Mouse (Mus musculus) layer of hippocampus, adult 2 months (tissue): Measurements from ENCODE around the gene Dock9. TPM values are rescaled to one million over a fixed set of nuclear protein-coding genes. Genes with fewer than 3 reads are reported as not detected.

Experiments
- DNase-seq, 2 experiments: peaks; one replicate each; pipeline ENCODE4 v3.0.0; 2022; ENCODE audit warnings: low spot score in 2 of 2
- H3K27ac ChIP-seq: fragments of 200-600 bp; 2 replicates; pipeline ENCODE4 v1.8.1; 2022
- H3K4me3 ChIP-seq: fragments of 200-600 bp; 2 replicates; pipeline ENCODE4 v1.8.1; 2022; ENCODE audit warnings: mild to moderate bottlenecking
- CTCF ChIP-seq: fragments of 200-600 bp; conservative IDR thresholded peaks from 2 replicates; pipeline ENCODE4 v1.8.1; 2022; ENCODE audit warnings: antibody characterized with exemption, mild to moderate bottlenecking, moderate library complexity
- total RNA-seq, 2 experiments: library from RNA; stranded (reverse); gene quantifications; 2 replicates each; pipeline ENCODE4 v1.2.3; 2021

The Dock9 gene
- total RNA-seq, 2 experiments from 2014 or later, result 217 to 222 TPM

DNA sequence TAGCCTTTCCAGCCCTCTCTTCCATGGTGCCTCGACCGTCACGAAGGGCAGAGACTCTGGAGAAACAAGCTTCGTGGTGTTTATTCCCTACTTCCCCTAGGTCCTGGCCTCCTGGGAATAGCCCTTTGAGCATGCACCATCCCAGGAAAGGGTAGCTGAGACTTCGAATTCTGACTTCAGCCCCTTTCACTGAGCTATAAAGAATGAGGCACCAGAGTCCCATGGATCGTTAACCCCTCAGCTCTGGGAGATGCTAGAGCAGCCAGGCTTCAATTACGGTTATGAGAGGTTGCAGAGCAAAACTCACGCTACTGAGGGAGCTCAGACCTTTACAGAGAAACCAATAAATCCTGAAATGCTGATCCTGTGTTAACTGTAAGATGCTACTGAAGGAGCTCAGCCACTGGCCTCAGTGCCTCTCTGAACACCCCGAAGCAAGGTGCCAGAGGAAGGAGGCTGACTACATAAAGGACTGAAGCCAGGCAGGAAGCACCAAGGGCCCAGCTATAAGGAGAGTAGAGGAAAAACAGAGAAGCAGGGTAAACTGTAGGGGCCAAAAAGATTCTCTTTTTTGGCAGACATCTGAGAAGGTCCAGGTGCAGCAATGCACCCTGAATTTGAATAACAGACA lies 53.7 kb downstream of the Dock9 start:
- H3K27ac ChIP-seq, result no peak overlapping the region; the same call in 1 of the 2 replicates
- TF ChIP-seq CTCF, result no peak
- no peak for DNase-seq
- H3K4me3 ChIP-seq, result no peak overlapping the region

- no peak for TF ChIP-seq CTCF
- peak; percentile 49 to 64 for DNase-seq
- Histone ChIP-seq H3K27ac (peak overlapping the region; percentile 94), H3K4me3 (peak overlapping the region; percentile 74)
These were observed 58.9 kb downstream of the Dock9 start for GRCm38 (mm10) chr14:121738431-121739403.

- H3K27ac ChIP-seq, result peak overlapping the region; percentile 94
- TF ChIP-seq CTCF, result no peak
- peak; percentile 53 to 73 for DNase-seq
- H3K4me3 ChIP-seq, result peak overlapping the region; percentile 74
These were observed 60.4 kb downstream of the Dock9 start for GRCm38 (mm10) chr14:121737277-121737676.

DNA sequence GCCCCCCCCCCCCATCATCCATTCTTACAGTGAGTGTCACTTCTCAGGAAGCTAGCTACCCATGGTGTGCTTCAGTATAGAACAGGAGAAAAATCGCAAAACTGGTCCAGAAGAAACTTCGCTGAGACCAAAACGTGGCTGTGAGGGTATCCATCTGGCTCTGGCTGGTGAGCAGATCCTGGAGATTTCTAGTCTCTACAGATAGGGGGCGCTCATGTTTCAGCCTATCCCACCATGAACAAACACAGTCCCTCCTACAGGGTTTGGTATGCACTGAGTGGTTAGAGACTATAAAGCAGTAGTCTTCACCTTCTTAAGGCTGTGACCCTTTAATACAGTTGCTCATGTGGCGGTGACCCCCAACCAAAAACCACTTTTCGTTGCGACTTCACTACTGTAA lies 62.0 kb downstream of the Dock9 start:
- TF ChIP-seq CTCF, result peak; percentile 79
- Histone ChIP-seq H3K27ac (peak overlapping the region; percentile 94), H3K4me3 (peak overlapping the region; percentile 74)
- peak; percentile 39 to 43 for DNase-seq

DNA sequence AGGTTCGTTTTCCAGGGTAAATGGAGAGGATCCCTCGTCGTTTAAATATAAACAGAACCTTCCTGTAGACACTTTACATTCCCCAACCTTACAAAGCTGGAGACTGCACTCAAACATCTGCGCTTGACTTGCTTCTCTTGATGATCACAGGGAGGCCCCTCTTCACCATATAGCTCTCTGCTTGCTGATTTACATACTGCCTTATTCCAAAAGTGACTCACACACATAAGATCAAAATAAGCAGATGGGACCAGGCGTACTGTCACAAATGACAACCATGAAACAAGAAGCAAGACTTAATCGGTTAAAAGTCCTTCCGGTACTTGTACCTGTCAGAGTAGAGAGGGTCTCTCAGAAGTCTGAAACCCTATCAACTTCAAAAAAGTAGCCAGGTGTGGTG lies 63.4 kb downstream of the Dock9 start:
- Histone ChIP-seq H3K27ac (peak overlapping the region; percentile 23; the same call in 1 of the 2 replicates), H3K4me3 (peak overlapping the region; percentile 37)
- no peak for DNase-seq
- no peak for TF ChIP-seq CTCF

DNA sequence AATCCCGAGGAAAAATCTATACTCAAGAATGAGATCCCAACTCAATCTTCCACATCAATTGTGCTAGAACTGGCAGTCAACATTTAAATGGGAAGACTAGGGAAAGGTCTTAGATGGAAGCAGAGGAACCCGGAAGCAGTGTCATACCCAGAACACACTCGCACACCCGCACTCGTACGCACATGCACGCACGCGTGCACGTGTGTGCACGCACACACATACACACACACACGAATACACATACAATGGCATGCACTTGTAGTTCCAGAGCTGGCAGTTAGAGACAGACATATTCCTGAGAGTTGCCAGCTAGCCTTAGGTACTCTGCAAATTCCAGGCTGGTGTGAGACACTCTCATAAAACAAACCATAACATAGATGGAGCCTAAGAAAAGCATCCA lies 63.9 kb downstream of the Dock9 start:
- Histone ChIP-seq H3K27ac (no peak overlapping the region), H3K4me3 (peak overlapping the region; percentile 37)
- no peak for TF ChIP-seq CTCF
- no peak for DNase-seq

GRCm38 (mm10) chr14:121732196-121732595 lies 65.4 kb downstream of the Dock9 start:
- no peak for DNase-seq
- Histone ChIP-seq H3K27ac (no peak overlapping the region), H3K4me3 (no peak overlapping the region)
- no peak for TF ChIP-seq CTCF

GRCm38 (mm10) chr14:121731688-121732168 lies 65.9 kb downstream of the Dock9 start:
- DNase-seq, result no peak
- H3K27ac ChIP-seq, result no peak overlapping the region
- no peak overlapping the region for H3K4me3 ChIP-seq
- no peak for TF ChIP-seq CTCF

- no peak for DNase-seq
- Histone ChIP-seq H3K27ac (no peak overlapping the region), H3K4me3 (no peak overlapping the region)
- TF ChIP-seq CTCF, result no peak
These were observed 66.7 kb downstream of the Dock9 start for GRCm38 (mm10) chr14:121730966-121731365.

GRCm38 (mm10) chr14:121727996-121728395 lies 69.6 kb downstream of the Dock9 start:
- DNase-seq, result no peak
- no peak for TF ChIP-seq CTCF
- Histone ChIP-seq H3K4me3 (no peak overlapping the region), H3K27ac (no peak overlapping the region)

DNA sequence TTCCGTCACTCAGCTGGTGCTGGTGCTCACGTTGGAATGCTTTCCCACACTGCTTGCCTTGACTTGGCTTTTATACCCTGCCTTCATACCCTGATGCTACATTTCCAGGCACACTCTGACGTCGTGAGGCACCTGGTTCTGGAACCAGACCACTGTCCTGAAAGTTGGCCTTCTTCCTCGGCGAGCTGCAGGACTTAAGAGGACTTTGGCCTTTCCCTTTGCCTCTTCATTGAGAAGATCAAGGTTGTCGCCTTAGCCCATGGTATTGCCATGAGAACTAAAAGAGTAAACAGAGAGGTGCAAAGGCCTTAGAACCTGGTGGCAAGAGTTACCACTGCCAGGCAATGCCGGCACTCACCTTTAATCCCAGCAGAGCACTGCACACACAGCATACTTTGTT lies 73.1 kb downstream of the Dock9 start:
- TF ChIP-seq CTCF, result no peak
- DNase-seq, result no peak
- Histone ChIP-seq H3K27ac (no peak overlapping the region), H3K4me3 (no peak overlapping the region)

DNA sequence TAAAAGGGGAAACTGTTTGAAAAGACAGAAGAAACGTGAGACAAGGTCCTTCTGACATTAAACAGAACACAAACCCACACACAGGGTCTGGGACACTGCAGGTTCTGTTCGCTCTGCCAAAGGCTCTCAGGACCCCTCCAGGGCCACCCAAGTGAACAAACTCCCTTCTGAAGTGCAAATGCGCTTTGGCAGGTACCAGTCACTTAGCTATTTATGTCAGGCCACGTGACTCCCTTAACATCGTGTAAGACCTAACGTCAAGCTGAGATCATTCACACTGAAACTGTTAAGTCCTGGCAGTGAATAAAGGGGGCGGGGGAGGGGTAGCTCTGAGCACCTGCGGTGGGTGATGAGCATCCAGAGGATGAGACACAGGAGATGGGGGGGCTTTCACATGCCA lies 74.9 kb downstream of the Dock9 start:
- no peak for TF ChIP-seq CTCF
- H3K4me3 ChIP-seq, result no peak overlapping the region
- no peak for DNase-seq
- H3K27ac ChIP-seq, result no peak overlapping the region

DNA sequence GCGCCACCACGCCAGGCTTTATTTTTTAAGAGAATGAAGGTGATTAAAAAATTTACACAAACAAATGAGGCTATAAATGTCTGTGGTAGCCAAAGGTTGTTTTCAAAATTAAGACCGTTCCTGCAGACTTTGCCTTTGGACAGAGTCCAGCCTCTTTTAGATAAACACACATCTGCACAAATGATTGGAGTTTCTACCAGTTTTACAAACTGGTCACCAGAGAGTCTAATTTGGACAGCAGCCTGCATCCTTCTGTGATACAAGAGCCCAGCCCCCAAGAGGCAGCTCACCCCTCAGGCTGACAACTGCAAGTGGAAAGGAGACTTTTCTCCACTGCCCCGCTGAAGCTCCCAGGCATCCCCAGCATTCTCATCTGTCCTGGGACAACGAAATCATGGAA lies 76.2 kb downstream of the Dock9 start:
- H3K27ac ChIP-seq, result no peak overlapping the region
- TF ChIP-seq CTCF, result no peak
- no peak overlapping the region for H3K4me3 ChIP-seq

More for the DNA sequence above, 76.2 kb downstream of the Dock9 start:
- no peak for DNase-seq
